Mouse (Mus musculus): ENCODE results near the gene Kif1c.

GRCm38 (mm10) chr11:70681897-70682581 is 18.3 kb upstream of the Kif1c start:
- no peak; the same call in 1 of the 2 replicates for TF ChIP-seq CTCF (IDR thresholded peaks at IDR 0.05; ENCODE audit: extremely low read depth, insufficient read length, insufficient replicate concordance, low read depth, low read length)
- no peak for TF ChIP-seq POLR2A (IDR thresholded peaks at IDR 0.05; ENCODE audit: low read depth, low read length)

Data from small intestine, adult 2 months (tissue).